Mouse (Mus musculus) limb, embryonic 14.5 days (tissue): ENCODE results near the gene Fgfr2. TPM values are rescaled to one million over a fixed set of nuclear protein-coding genes. Genes with fewer than 3 reads are reported as not detected.

ENCODE experiments used
- ATAC-seq: fragments of 200-750 bp; cut with Nextera tagmentation; 2 replicates; pipeline ENCODE4 v1.8.0; 2017; ENCODE audit warnings: low read depth, moderate number of reproducible peaks, moderate TSS enrichment; ENCODE audit not compliant: low FRiP score
- DNase-seq: peaks from one replicate; pipeline ENCODE4 v3.0.0-alpha.2; 2015; ENCODE audit warnings: low spot score
- H3K27ac ChIP-seq: fragments of 300-500 bp; sonication (generic); replicated peaks from 2 replicates; pipeline ENCODE4 v1.5.1; 2014; ENCODE audit warnings: low read depth, mild to moderate bottlenecking, low read length, moderate library complexity, mixed read lengths
- H3K27me3 ChIP-seq: fragments of 300-500 bp; sonication (generic); 2 replicates; pipeline ENCODE4 v1.6.1; 2014; ENCODE audit warnings: low read length, mixed read lengths; ENCODE audit not compliant: control insufficient read depth, insufficient read depth
- H3K36me3 ChIP-seq: fragments of 300-500 bp; sonication (generic); 2 replicates; pipeline ENCODE4 v1.6.1; 2014; ENCODE audit warnings: mild to moderate bottlenecking, low read length, moderate library complexity, mixed read lengths; ENCODE audit not compliant: control insufficient read depth, insufficient read depth
- H3K4me1 ChIP-seq: fragments of 300-500 bp; sonication (generic); 2 replicates; pipeline ENCODE4 v1.6.1; 2014; ENCODE audit warnings: antibody characterized with exemption, low read length, mixed read lengths; ENCODE audit not compliant: control insufficient read depth, insufficient read depth
- H3K4me2 ChIP-seq: fragments of 300-500 bp; sonication (generic); replicated peaks from 2 replicates; pipeline ENCODE4 v1.6.1; 2014; ENCODE audit warnings: low read depth, mild to moderate bottlenecking, low read length, moderate library complexity; ENCODE audit not compliant: severe bottlenecking
- H3K4me3 ChIP-seq: fragments of 300-500 bp; sonication (generic); replicated peaks from 2 replicates; pipeline ENCODE4 v1.5.1; 2014; ENCODE audit warnings: low read length
- H3K9ac ChIP-seq: fragments of 300-500 bp; sonication (generic); 2 replicates; pipeline ENCODE4 v1.6.1; 2014; ENCODE audit warnings: mild to moderate bottlenecking, low read depth, low read length, moderate library complexity; ENCODE audit not compliant: severe bottlenecking
- H3K9me3 ChIP-seq: fragments of 300-500 bp; sonication (generic); 2 replicates; pipeline ENCODE4 v1.6.1; 2016; ENCODE audit warnings: low read length; ENCODE audit not compliant: control insufficient read depth
- POLR2A ChIP-seq: fragments of 200-500 bp; IDR thresholded peaks from 2 replicates; pipeline ENCODE4 v1.8.0; 2012; ENCODE audit warnings: inconsistent platforms, mild to moderate bottlenecking, moderate library complexity, borderline replicate concordance; ENCODE audit not compliant: insufficient read depth, insufficient read length; ENCODE audit errors: extremely low read depth
- WGBS: fragments of 180-500 bp; shearing (Covaris S2); extraction: QIAGEN DNeasy Blood & Tissue Kit; methylation state at CpG from one replicate; pipeline ENCODE4 v1.1.7; 2014; 5-methylcytosine and 5-hydroxymethylcytosine counted together
- polyA plus RNA-seq, 2 experiments: library from polyadenylated mRNA; depleted of rRNA in 1 of 2; stranded (reverse) in 1 of 2; unstranded in 1 of 2; fragments of >200 nt; fragmentation: Nextera tagmentation in 1 of 2; extraction: Ambion mirVana in 1 of 2; gene quantifications; 2 replicates each; pipeline versions ENCODE4 v1.2.1 to v1.2.3; 2012 to 2014

The Fgfr2 gene
- polyA plus RNA-seq, 2 experiments, result 131 to 133 TPM

DNA sequence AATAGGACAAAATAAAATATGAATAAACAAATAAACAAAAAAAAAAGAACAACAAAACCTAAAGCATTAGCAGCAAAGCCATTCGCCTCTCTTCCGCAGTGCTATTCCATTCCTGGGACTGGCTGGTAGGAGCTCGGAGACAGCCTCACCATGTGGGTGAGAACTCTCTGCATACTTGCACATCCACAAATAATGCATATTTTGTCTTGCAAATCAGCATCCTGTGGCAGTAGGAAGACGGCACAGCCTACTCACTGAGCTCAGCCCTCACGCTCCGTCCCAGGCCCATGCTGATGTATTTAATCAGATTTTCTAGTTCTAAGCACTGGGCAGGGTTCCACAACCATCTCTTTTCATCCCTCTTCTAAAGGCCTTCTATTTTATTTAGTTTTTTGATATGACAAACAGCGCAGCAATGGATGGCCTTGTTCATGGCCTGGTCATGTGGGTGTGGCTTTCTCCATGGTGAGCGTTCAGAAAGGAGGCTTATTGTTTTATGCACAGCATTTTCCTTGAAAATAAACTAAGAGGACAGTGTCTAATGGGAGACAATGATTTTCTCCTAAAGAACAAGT lies 2319.8 kb downstream of the Fgfr2 start:
- no peak for DNase-seq
- H3K4me3 ChIP-seq, result no peak overlapping the region
- H3K4me1 ChIP-seq, result no peaks in the 10 kb centered on the region
- no peak overlapping the region for H3K9ac ChIP-seq
- TF ChIP-seq POLR2A, result no peak
- no peaks in the 10 kb centered on the region for H3K27me3 ChIP-seq
- no peak overlapping the region for H3K27ac ChIP-seq
- no peak overlapping the region for H3K4me2 ChIP-seq
- WGBS, result 92% methylated on average over 8 of the region's 8 CpGs
- no peaks in the 10 kb centered on the region for H3K36me3 ChIP-seq
- ATAC-seq, result no peak
- no peaks in the 10 kb centered on the region for H3K9me3 ChIP-seq

DNA sequence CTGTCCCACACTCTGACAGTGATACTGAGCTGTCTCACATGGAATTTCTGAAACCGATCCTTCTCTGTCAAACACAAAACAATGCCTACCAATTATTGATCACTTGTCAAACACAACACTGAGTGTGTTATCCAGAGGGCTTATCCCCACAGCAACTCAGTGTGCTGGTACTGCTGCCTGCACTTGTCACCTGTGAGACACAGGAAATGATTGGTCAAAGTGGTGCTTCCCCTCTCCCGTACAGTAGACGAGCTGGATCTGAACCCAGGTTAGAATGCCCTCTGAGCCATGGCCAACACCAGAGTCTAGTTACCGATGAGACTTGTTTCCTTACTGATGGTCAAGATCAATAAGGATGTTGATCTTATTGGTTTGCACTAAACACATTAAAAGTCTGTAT lies 2321.3 kb downstream of the Fgfr2 start:
- H3K9me3 ChIP-seq, result no peaks in the 10 kb centered on the region
- no peaks in the 10 kb centered on the region for H3K4me1 ChIP-seq
- WGBS, result 94% methylated on average over 4 of the region's 4 CpGs
- no peak overlapping the region for H3K27ac ChIP-seq
- H3K27me3 ChIP-seq, result no peaks in the 10 kb centered on the region
- ATAC-seq (no peak), DNase-seq (no peak)
- TF ChIP-seq POLR2A, result no peak
- H3K9ac ChIP-seq, result no peak overlapping the region
- no peaks in the 10 kb centered on the region for H3K36me3 ChIP-seq
- no peak overlapping the region for H3K4me2 ChIP-seq
- no peak overlapping the region for H3K4me3 ChIP-seq

DNA sequence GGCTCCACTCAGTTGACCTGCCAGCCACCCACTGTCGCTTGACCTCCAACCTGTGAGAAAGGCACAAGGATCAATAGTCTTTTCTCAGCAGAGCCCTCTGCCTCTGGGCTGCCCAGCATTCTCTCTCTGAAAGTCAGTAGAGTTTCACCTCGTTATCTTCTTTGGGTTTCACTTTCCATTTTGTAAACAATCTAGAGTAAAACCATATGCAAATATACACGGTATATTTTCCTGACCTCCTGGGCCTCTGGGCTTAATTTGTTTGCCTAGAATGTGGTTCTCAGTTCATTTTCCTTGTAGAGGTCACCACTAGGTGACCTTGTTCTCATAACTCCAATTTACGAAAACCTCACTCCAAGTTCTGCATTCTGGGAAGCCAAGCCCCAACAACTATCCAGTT lies 2322.5 kb downstream of the Fgfr2 start:
- 54% methylated on average over 4 of the region's 4 CpGs for WGBS
- Histone ChIP-seq H3K36me3 (no peaks in the 10 kb centered on the region), H3K27ac (no peak overlapping the region), H3K9me3 (no peaks in the 10 kb centered on the region), H3K9ac (no peak overlapping the region), H3K4me3 (no peak overlapping the region), H3K4me1 (no peaks in the 10 kb centered on the region), H3K27me3 (no peaks in the 10 kb centered on the region), H3K4me2 (no peak overlapping the region)
- no peak for DNase-seq
- no peak for ATAC-seq
- no peak for TF ChIP-seq POLR2A

DNA sequence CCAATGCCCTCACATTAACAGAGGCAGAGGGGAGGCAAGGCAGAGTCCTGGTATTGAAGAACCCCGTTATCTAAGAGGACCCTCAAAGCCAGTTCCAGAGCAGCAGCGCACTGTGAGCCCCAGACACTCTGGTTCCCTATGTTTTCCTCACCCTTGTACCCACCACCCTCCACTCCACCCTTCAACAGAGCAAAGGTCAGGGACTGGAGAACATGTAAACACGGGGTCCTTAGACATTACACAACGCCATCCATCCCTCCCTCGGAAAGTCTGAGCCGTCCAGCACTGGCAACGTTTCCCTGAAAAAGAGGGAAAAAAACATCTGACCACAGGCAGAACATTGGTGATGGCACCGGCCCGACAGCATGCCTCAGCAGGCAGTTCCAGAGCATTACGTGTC lies 2323.7 kb downstream of the Fgfr2 start:
- H3K4me3 ChIP-seq, result no peak overlapping the region
- H3K36me3 ChIP-seq, result no peaks in the 10 kb centered on the region
- no peak overlapping the region for H3K27ac ChIP-seq
- H3K9me3 ChIP-seq, result no peaks in the 10 kb centered on the region
- H3K4me2 ChIP-seq, result no peak overlapping the region
- ATAC-seq (no peak), DNase-seq (no peak)
- 84% methylated on average over 10 of the region's 10 CpGs for WGBS
- H3K27me3 ChIP-seq, result no peaks in the 10 kb centered on the region
- H3K9ac ChIP-seq, result no peak overlapping the region
- TF ChIP-seq POLR2A, result no peak
- H3K4me1 ChIP-seq, result no peaks in the 10 kb centered on the region

DNA sequence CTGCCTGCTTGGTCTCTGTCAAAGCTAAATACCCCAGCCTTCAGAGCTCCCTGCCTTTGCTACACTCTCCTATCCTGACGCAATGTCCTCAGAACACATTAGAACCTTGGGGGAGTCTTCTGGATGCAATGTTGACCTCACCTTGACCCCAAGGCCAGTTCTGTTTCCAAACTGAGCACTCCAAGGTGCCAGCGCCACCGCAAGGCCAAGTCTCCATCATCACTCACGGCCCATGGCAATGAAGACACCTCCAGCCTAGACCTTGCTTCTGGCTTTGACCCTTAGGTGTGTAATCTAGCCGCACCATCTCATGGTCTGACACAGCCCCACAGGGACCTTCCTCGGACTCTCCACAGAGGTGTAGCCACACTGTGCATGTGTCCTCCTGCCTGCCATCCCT lies 2325.6 kb downstream of the Fgfr2 start:
- no peaks in the 10 kb centered on the region for H3K27me3 ChIP-seq
- ATAC-seq (no peak), DNase-seq (no peak)
- no peak overlapping the region for H3K9ac ChIP-seq
- no peaks in the 10 kb centered on the region for H3K36me3 ChIP-seq
- WGBS, result 87% methylated on average over 6 of the region's 6 CpGs
- no peak for TF ChIP-seq POLR2A
- H3K9me3 ChIP-seq, result no peaks in the 10 kb centered on the region
- H3K4me3 ChIP-seq, result no peak overlapping the region
- H3K27ac ChIP-seq, result no peak overlapping the region
- H3K4me2 ChIP-seq, result no peak overlapping the region
- no peaks in the 10 kb centered on the region for H3K4me1 ChIP-seq

DNA sequence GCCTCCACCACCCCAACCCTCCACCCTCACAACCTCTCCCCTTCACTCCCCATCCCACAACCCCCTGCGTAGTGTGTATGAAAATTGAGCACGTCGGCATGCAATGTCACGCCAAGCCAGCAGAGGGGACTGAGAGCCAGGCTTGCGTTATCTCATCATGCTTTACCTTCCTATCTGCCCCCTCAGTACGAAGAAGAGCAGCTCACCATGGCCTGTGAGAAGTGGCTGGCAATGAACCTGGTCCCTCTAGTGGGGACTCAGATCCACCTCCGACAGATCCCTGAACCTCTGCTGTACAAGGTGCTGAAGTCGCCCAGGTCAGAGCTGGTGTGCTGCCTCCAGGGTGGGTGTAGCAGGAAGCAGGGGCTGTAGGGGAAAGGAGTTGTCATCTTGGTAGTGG lies 2326.4 kb downstream of the Fgfr2 start:
- 60% methylated on average over 8 of the region's 8 CpGs for WGBS

More for the DNA sequence above, 2326.4 kb downstream of the Fgfr2 start:
- no peak overlapping the region for H3K4me2 ChIP-seq
- no peak for DNase-seq
- H3K9me3 ChIP-seq, result no peaks in the 10 kb centered on the region
- no peak overlapping the region for H3K27ac ChIP-seq
- H3K36me3 ChIP-seq, result no peaks in the 10 kb centered on the region
- H3K9ac ChIP-seq, result no peak overlapping the region
- no peak for TF ChIP-seq POLR2A
- no peak overlapping the region for H3K4me3 ChIP-seq
- no peaks in the 10 kb centered on the region for H3K27me3 ChIP-seq
- no peaks in the 10 kb centered on the region for H3K4me1 ChIP-seq
- no peak for ATAC-seq
